Mouse (Mus musculus): ENCODE results near the gene Nkx1-2. TPM values are rescaled to one million over a fixed set of nuclear protein-coding genes. Genes with fewer than 3 reads are reported as not detected.

Gene Nkx1-2
- polyA plus RNA-seq, 1 experiment from 2014 or later, result 0.26 TPM

- no peak for TF ChIP-seq CTCF (IDR thresholded peaks at IDR 0.05)
These were observed 18.0 kb downstream of the Nkx1-2 start for GRCm38 (mm10) chr7:132581441-132581840.

GRCm38 (mm10) chr7:132580511-132580910 is 18.9 kb downstream of the Nkx1-2 start:
- ATAC-seq (no peak), DNase-seq (ENCODE audit: low read depth, low spot score) (no peak)
- no peak for TF ChIP-seq CTCF (IDR thresholded peaks at IDR 0.05)
- ChIA-PET CTCF (no interaction called here), POLR2A (no interaction called here)
- in situ Hi-C loops (cut with MboI; ENCODE audit: low pct_unique_long_range_greater_than_20kb), result no loop called here
- H3K27me3 ChIP-seq, result peaks cover 3% of the 10 kb centered on the region

More at GRCm38 (mm10) chr7:132581441-132581840, 18.0 kb downstream of the Nkx1-2 start:
- in situ Hi-C loops (cut with MboI; ENCODE audit: low pct_unique_long_range_greater_than_20kb), result no loop called here
- DNase-seq (ENCODE audit: low read depth, low spot score) (no peak), ATAC-seq (no peak)
- ChIA-PET CTCF (no interaction called here), POLR2A (no interaction called here)
- H3K27me3 ChIP-seq, result peaks cover 3% of the 10 kb centered on the region

DNA sequence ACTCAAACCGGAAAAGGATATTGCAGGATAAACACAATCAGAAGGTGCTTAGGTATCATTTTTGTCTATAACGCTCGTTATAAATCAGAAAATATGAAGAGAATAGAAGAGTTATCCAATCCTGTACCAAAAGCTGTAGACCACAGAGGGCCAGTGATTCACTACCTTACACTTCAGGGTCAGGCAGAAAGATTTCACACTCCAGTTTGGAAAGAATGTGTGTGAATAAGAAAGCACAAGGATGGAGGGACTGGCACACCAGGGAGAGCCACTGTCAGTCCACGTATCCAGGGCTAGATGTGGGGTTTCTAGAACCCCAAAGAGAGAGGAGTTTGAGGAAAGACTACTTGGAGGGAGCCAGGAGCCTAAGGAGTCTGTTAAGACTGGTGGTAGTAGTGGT is 22.5 kb downstream of the Nkx1-2 start:
- in situ Hi-C loops (cut with MboI; ENCODE audit: low pct_unique_long_range_greater_than_20kb), result loop anchor here (10.0 kb wide), 1 partner anchor 238 kb away; the partner anchor contains the start of gene Fam53b
- ATAC-seq, result no peak
- ChIA-PET POLR2A (no interaction called here), CTCF (interaction anchor here (0.8 to 1.9 kb wide), 2 partner anchors 16 to 26 kb away, joined by 3 to 6 read pairs; no protein-coding TSS in a partner anchor)
- H3K27me3 ChIP-seq, result no peaks in the 10 kb centered on the region
- no peak for TF ChIP-seq CTCF (IDR thresholded peaks at IDR 0.05)
- DNase-seq (ENCODE audit: low read depth, low spot score), result no peak

GRCm38 (mm10) chr7:132576116-132576650 is 23.3 kb downstream of the Nkx1-2 start, which contains the start of gene Oat:
TSS of gene Oat (minus strand) at chr7:132576398.
- peak; percentile 23 for TF ChIP-seq CTCF (IDR thresholded peaks at IDR 0.05)
- H3K27me3 ChIP-seq, result no peaks in the 10 kb centered on the region
- ChIA-PET CTCF (interaction anchor here (0.8 to 1.9 kb wide), 3 partner anchors 16 to 26 kb away, joined by 3 to 6 read pairs (median 5); no protein-coding TSS in a partner anchor), POLR2A (interaction anchor here (0.8 kb wide), 1 partner anchor 40 kb away, joined by 3 read pairs; no protein-coding TSS in a partner anchor)
- in situ Hi-C loops (cut with MboI; ENCODE audit: low pct_unique_long_range_greater_than_20kb), result loop anchor here (10.0 kb wide), 1 partner anchor 239 kb away; the partner anchor contains the start of gene Fam53b
- DNase-seq (ENCODE audit: low read depth, low spot score) (no peak), ATAC-seq (peak; percentile 83)

DNA sequence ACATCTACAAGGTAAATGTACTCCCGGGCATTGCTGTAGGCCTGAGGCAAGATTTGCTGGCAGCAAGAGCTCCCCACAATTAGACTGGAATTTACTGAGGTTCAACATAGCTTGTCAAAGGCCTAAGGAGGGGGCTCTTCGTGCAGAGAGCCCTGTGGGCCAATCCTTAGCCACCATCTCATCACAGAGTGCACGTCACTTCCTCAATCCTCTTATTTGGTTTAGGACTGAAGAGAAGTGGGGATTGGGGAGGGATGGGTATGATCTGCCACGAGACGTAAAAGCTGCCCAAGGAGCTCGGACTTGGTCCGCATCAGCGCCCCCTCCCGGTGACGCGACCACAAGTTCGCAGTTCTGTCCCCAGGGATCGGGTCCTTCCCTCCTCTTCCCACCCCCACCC is 23.8 kb downstream of the Nkx1-2 start:
- DNase-seq (ENCODE audit: low read depth, low spot score), result no peak
- POLR2A ChIA-PET, result interaction anchor here (0.6 to 0.8 kb wide), 2 partner anchors 13 to 41 kb away, joined by 3 read pairs; no protein-coding TSS in a partner anchor
- TF ChIP-seq CTCF (IDR thresholded peaks at IDR 0.05), result peak; percentile 79
- ATAC-seq, result peak; percentile 85
- no peaks in the 10 kb centered on the region for H3K27me3 ChIP-seq
- CTCF ChIA-PET, result interaction anchor here (1.1 to 1.9 kb wide), 2 partner anchors 23 to 27 kb away, joined by 5 to 6 read pairs; no protein-coding TSS in a partner anchor
- in situ Hi-C loops (cut with MboI; ENCODE audit: low pct_unique_long_range_greater_than_20kb), result loop anchor here (10.0 kb wide), 1 partner anchor 239 kb away; the partner anchor contains the start of gene Fam53b

GRCm38 (mm10) chr7:132574646-132575045 is 24.8 kb downstream of the Nkx1-2 start:
- CTCF ChIA-PET, result interaction anchor here (1.4 kb wide), 1 partner anchor 23 kb away, joined by 4 read pairs; no protein-coding TSS in a partner anchor
- H3K27me3 ChIP-seq, result no peaks in the 10 kb centered on the region
- in situ Hi-C loops (cut with MboI; ENCODE audit: low pct_unique_long_range_greater_than_20kb), result loop anchor here (5.0 to 25.0 kb wide), 3 partner anchors 48 to 1012 kb away; partner anchors contain the start of genes Bub3 and Fam53b
- TF ChIP-seq CTCF (IDR thresholded peaks at IDR 0.05), result no peak
- ATAC-seq, result no peak
- POLR2A ChIA-PET, result no interaction called here
- no peak for DNase-seq (ENCODE audit: low read depth, low spot score)

DNA sequence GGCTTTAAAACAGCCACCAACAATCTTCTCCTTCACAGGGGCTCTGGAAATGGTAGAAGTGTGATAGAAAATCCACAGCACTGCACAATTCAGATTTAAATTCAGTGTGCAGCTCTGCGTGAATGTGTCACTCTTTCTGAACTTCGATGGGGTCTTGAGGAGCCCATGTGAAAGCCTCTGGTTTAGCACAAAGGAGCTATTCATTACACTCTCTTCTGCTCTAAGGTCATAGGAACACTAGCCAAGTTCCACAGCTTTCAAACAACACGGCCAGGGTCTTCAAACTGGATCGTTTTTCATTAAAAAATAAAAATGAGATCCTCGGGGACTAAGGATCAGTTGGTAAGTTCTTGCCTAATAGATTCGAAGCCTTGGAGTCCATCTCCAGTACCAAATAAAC is 26.2 kb downstream of the Nkx1-2 start:
- no peaks in the 10 kb centered on the region for H3K27me3 ChIP-seq
- ATAC-seq (no peak), DNase-seq (ENCODE audit: low read depth, low spot score) (no peak)
- TF ChIP-seq CTCF (IDR thresholded peaks at IDR 0.05), result no peak
- in situ Hi-C loops (cut with MboI; ENCODE audit: low pct_unique_long_range_greater_than_20kb), result loop anchor here (5.0 to 25.0 kb wide), 3 partner anchors 49 to 1011 kb away; partner anchors contain the start of genes Bub3 and Fam53b
- POLR2A ChIA-PET, result interaction anchor here (0.7 kb wide), 1 partner anchor 442 kb away, joined by 3 read pairs; no protein-coding TSS in a partner anchor
- CTCF ChIA-PET, result interaction anchor here (1.4 kb wide), 1 partner anchor 65 kb away, joined by 5 read pairs; no protein-coding TSS in a partner anchor

- CTCF ChIA-PET, result interaction anchor here (1.4 kb wide), 1 partner anchor 66 kb away, joined by 5 read pairs; no protein-coding TSS in a partner anchor
- POLR2A ChIA-PET, result interaction anchor here (0.7 to 1.3 kb wide), 2 partner anchors 18 to 441 kb away, joined by 3 read pairs; no protein-coding TSS in a partner anchor
- ATAC-seq (no peak), DNase-seq (ENCODE audit: low read depth, low spot score) (no peak)
- H3K27me3 ChIP-seq, result no peaks in the 10 kb centered on the region
- no peak for TF ChIP-seq CTCF (IDR thresholded peaks at IDR 0.05)
- in situ Hi-C loops (cut with MboI; ENCODE audit: low pct_unique_long_range_greater_than_20kb), result loop anchor here (5.0 to 25.0 kb wide), 3 partner anchors 50 to 1010 kb away; partner anchors contain the start of genes Bub3 and Fam53b
These were observed 26.7 kb downstream of the Nkx1-2 start for GRCm38 (mm10) chr7:132572738-132573137.

GRCm38 (mm10) chr7:132571481-132571880 is 28.0 kb downstream of the Nkx1-2 start:
- in situ Hi-C loops (cut with MboI; ENCODE audit: low pct_unique_long_range_greater_than_20kb), result loop anchor here (5.0 to 25.0 kb wide), 3 partner anchors 51 to 1009 kb away; partner anchors contain the start of genes Bub3 and Fam53b
- DNase-seq (ENCODE audit: low read depth, low spot score) (no peak), ATAC-seq (peak; percentile 20)
- H3K27me3 ChIP-seq, result no peaks in the 10 kb centered on the region
- ChIA-PET CTCF (interaction anchor here (1.3 to 1.5 kb wide), 3 partner anchors 11 to 19 kb away, joined by 4 to 5 read pairs (median 4); no protein-coding TSS in a partner anchor), POLR2A (interaction anchor here (0.6 to 1.3 kb wide), 3 partner anchors 16 to 200 kb away, joined by 3 read pairs; no protein-coding TSS in a partner anchor)
- no peak for TF ChIP-seq CTCF (IDR thresholded peaks at IDR 0.05)

DNA sequence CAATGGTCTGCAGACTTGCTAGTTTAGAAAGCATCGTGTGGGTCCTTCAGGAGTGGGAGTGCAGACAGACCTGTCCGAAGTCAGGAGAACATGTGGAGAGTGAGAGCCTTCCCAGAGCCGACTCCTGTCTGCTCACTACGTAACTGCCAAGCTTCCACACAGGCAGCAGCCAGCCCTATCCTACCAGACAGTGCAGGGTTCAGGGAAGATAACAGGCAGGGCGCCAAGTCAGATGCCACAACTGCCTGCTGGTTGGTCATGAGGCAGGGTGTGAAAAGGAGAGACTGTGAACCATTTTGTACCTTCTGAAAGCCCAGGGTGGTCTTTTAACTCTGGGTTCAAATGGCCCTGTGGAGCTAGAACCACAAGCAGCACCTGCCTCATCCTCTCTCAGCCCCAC is 29.4 kb downstream of the Nkx1-2 start:
- in situ Hi-C loops (cut with MboI; ENCODE audit: low pct_unique_long_range_greater_than_20kb), result loop anchor here (5.0 to 25.0 kb wide), 3 partner anchors 52 to 1008 kb away; partner anchors contain the start of genes Bub3 and Fam53b
- ATAC-seq (no peak), DNase-seq (ENCODE audit: low read depth, low spot score) (no peak)
- no peaks in the 10 kb centered on the region for H3K27me3 ChIP-seq
- CTCF ChIA-PET, result no interaction called here
- POLR2A ChIA-PET, result interaction anchor here (1.7 kb wide), 1 partner anchor 11 kb away, joined by 5 read pairs; no protein-coding TSS in a partner anchor
- no peak for TF ChIP-seq CTCF (IDR thresholded peaks at IDR 0.05)
